Mouse (Mus musculus) testis, postnatal 10 days (tissue): Measurements from ENCODE around the gene Mettl21a.
"Not testable (repeated sequence)": the region's sequence is repeated elsewhere in the genome, so short reads cannot be mapped to it uniquely, and the experiment has no call there.

Experiments
- DNase-seq: peaks from one replicate; pipeline ENCODE4 v3.0.0; 2021; ENCODE audit warnings: low spot score

The Mettl21a gene

GRCm38 (mm10) chr1:64614311-64614710 is 2.7 kb downstream of the Mettl21a start:
- DNase-seq: no peak

DNA sequence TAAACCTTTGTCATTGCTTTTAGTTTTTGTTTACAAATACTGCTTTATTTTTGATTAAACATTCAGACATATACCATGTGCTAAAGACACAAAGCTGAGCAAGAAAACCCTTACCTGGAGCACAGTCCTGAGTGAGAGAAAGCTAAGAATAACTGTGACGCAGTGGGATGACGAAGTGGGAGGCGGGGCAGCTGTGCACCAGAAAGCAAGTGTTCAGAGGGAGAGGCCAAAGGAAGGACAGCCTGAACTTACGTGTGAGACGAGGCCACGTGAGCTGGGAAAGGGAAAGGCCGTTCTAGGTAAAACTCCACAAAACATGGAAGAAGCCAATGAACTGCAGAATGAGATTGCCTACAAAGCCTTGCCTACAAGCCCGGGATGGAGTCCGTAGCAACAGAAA is 7.1 kb downstream of the Mettl21a start:
- no peak for DNase-seq

DNA sequence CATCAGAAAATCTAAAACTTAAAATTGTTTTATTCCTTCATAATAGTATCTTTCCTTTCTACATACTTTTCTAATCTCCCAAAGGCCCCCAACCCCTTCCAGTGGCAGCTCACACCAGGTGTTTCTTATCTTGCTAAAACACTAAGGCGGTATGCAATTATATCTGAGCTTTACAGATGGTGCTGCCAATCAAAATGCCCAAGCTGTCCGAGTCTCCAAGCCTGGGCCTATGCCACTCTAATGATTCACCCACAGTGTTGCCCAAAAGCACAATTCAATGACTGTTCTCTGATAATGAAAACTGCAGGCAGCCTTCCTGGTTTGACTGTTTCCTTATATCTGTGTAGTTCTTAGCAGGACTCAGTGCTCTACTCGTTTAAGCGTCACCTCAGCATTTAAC is 7.9 kb downstream of the Mettl21a start:
- DNase-seq: no peak

GRCm38 (mm10) chr1:64603381-64603780 is 13.7 kb downstream of the Mettl21a start:
- no peak for DNase-seq

GRCm38 (mm10) chr1:64601242-64601842 is 15.7 kb downstream of the Mettl21a start:
- DNase-seq: no peak

DNA sequence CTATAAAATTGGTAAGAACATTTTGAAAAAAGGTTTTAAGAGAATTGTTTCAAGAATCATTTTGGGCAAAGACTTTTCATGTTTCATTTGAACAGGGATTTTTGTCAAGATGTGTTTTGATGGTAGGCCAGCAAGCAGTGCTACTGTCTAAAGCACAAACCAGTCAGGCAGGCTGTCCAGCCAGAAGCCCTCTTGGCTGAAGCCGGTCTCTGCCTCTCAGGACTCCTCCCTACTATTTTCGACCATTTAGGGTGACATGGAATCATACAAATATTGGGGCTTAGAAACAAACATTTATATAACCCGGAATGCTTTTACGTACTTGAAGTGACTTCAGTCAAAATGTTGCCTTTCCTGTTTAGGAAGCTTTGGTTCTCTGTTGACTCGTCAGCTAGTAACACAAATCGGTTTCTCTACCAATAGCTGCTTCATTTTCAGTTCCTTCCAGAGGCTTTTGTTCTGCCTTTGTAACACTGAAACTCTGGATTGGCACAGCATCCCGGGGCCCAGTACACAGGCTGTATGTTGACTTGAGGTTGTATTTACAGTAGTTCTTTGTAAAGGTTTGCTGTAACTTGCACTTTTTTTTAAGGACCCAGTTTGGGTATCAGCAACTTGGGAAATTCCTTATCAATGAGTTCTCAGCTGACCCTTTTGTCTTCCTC is 16.5 kb downstream of the Mettl21a start:
- no peak for DNase-seq

DNA sequence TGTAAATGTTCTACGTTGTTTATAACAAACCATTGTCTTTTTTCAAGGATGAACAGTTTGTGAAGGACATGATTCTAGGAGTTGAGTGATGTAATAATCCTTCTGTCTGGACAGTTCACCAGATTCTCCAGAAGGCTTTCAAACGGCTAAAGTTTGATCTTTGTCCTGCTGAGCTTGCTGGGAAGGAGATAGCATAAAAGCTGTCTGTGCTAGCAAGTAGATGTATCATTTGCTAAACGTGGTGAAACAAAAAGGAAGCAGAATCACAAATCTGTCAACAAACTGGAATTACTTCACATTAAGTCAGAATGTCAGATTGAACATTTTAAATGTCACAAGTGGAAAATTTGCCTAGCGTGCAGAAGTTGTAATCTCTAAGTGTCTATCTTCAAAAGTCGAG is 18.1 kb downstream of the Mettl21a start:
- DNase-seq: no peak

DNA sequence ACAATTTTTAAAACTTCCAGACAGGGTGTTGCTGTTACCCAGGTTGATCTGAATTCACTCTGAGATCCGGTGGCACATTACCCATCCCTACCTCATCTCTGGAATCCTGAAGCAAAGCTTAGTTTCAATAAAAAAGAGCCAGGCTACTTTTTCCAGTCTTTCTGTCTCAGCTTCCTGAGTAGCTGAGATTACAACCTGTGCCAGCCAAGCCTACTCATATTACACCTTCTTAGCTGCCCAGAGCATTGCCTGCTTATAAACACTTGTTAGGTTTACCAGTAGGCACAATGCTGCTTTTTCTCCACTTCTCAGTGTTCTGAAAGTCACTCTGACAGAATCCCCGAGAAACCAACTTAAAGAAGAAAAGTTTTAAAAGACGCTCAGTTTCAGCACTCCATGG is 38.2 kb downstream of the Mettl21a start:
- DNase-seq: no peak

- DNase-seq: not testable (repeated sequence)
Observed at GRCm38 (mm10) chr1:64577911-64578310, 39.1 kb downstream of the Mettl21a start.

DNA sequence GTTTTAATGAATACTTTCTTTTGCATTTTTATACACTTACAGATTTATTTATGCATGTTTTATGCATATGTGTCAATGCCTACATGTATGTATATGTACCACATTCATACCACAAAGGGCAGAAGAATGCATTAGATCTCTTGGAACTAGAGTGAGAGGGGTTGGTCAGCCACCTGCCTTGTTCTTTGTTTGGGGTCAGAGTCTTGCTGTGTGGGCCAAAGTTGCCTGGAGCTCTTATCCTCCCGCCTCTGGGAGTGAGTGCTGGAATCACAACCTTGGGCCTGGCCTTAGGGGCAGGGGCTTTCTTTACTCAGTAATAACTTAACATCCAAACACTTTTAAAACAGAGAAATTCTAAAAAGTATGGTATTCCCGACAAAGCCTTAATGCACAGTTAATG is 40.3 kb downstream of the Mettl21a start:
- no peak for DNase-seq

DNA sequence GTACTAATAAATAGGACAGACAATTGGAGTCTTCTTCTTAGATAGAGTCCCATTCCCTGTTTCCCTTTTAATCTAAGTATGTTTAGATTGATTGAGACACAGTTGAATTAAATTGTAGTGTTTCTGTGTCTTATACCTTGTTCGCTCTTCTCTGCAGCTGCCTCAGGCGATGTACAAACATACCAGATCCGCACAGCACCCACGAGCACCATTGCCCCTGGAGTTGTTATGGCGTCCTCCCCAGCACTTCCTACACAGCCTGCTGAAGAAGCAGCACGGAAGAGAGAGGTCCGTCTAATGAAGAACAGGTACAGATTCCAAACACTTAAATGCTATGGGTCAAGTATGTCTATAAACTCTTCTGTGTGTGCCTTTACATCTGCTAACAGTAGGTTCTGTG is 41.0 kb downstream of the Mettl21a start:
- DNase-seq: no peak

- DNase-seq: no peak
Observed at GRCm38 (mm10) chr1:64568206-64568605, 48.8 kb downstream of the Mettl21a start.

- DNase-seq: no peak
Observed at GRCm38 (mm10) chr1:64560105-64560504, 56.9 kb downstream of the Mettl21a start.
